11 mouse cellular contexts compared by ENCODE assay signal in the genomic region with DNA sequence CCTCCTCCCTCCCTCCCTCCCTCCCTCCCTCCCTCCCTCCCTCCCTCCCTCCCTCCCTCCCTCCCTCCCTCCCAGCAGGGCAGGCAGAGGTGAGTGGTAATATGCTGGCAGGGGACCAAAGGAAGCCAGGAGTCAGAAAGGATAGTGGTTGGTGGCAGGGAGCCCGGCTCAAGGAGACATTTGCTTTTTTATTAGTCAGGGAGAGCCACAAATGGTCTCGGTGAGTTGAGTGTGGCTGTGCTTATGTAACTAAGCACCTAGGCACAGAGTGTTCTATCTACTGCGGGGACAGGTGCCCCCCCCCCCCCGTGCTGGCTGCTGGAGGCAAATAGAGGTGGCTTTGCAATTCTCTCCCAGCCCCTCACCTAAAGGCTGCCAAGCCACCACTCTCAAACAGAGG.
DNase-seq lines count a peak whose midpoint lies in the region; ATAC-seq and TF ChIP-seq lines count a peak whose summit lies in the region.
"Had no signal": no experiment of that assay in that cellular context is flagged by ENCODE, and none has a peak within 500 bp of the region (broad histone marks: within the 10 kb centered on the region; RNA-seq: fewer than 3 reads in every experiment).

No protein-coding gene starts in this region.

- H3K4me3 ChIP-seq in layer of hippocampus, adult 2 months, result no peak overlapping the region
- no peak overlapping the region for H3K4me3 ChIP-seq in olfactory bulb, adult 2 months (ENCODE audit: insufficient read depth, low read depth, low read length)
- H3K4me3 ChIP-seq in midbrain, postnatal 0 days (ENCODE audit: low read depth, low read length), result no peak overlapping the region
- no peak overlapping the region for H3K4me3 ChIP-seq in midbrain, embryonic 13.5 days (replicated peaks)
- H3K4me3 ChIP-seq in forebrain, embryonic 12.5 days (replicated peaks), result no peak overlapping the region
- H3K4me3 ChIP-seq: forebrain, embryonic 10.5 days; lung, embryonic 15.5 days had no signal

- H3K4me1 ChIP-seq in olfactory bulb, adult 2 months (ENCODE audit: control insufficient read depth, insufficient read depth, low read length), result peaks cover 18% of the 10 kb centered on the region
- no peaks in the 10 kb centered on the region for H3K4me1 ChIP-seq in midbrain, postnatal 0 days (ENCODE audit: insufficient read depth, low read length)
- peaks cover 11% of the 10 kb centered on the region; the same call in 1 of the 2 replicates for H3K4me1 ChIP-seq in midbrain, embryonic 13.5 days (replicated peaks)
- peaks cover 10% of the 10 kb centered on the region for H3K4me1 ChIP-seq in forebrain, embryonic 12.5 days
- H3K4me1 ChIP-seq: lung, embryonic 15.5 days had no signal

- H3K27ac ChIP-seq in layer of hippocampus, adult 2 months, result peak overlapping the region; percentile 82
- peak overlapping the region; percentile 2; the same call in 1 of the 2 replicates for H3K27ac ChIP-seq in olfactory bulb, adult 2 months (ENCODE audit: insufficient read depth, low read depth, low read length)
- H3K27ac ChIP-seq in midbrain, postnatal 0 days (ENCODE audit: low read depth, low read length), result no peak overlapping the region
- H3K27ac ChIP-seq in midbrain, embryonic 13.5 days, result no peak overlapping the region
- no peak overlapping the region for H3K27ac ChIP-seq in forebrain, embryonic 12.5 days
- H3K27ac ChIP-seq: lung, embryonic 15.5 days had no signal

- 47% methylated on average over 4 of the region's 4 CpGs for WGBS in olfactory bulb, adult 2 months
- WGBS in midbrain, postnatal 0 days, result 62% methylated on average over 4 of the region's 4 CpGs
- 52% methylated on average over 4 of the region's 4 CpGs for WGBS in midbrain, embryonic 13.5 days
- 54% methylated on average over 4 of the region's 4 CpGs for WGBS in forebrain, embryonic 12.5 days

- DNase-seq in layer of hippocampus, adult 2 months (ENCODE audit: low spot score in 2 of 2), result no peak
- no peak for DNase-seq in layer of hippocampus, postnatal 36 days
- DNase-seq in adrenal gland, postnatal 36 days, result peak; percentile 74 to 82
- DNase-seq in heart, adult 9 months (ENCODE audit: low spot score in 2 of 2), result peak; percentile 69 to 70
- no peak for DNase-seq in midbrain, postnatal 0 days (ENCODE audit: low spot score)

- no peak for ATAC-seq in midbrain, postnatal 0 days (ENCODE audit: low FRiP score)
- no peak for ATAC-seq in midbrain, embryonic 13.5 days
- no peak for ATAC-seq in forebrain, embryonic 12.5 days (ENCODE audit: low FRiP score)

- H3K9me3 ChIP-seq in midbrain, postnatal 0 days (ENCODE audit: low read length), result no peaks in the 10 kb centered on the region
- H3K9me3 ChIP-seq in midbrain, embryonic 13.5 days, result no peaks in the 10 kb centered on the region
- H3K9me3 ChIP-seq in forebrain, embryonic 12.5 days, result no peaks in the 10 kb centered on the region
- H3K9me3 ChIP-seq: forebrain, embryonic 10.5 days; G1E; lung, embryonic 15.5 days had no signal

- no peaks in the 10 kb centered on the region for H3K27me3 ChIP-seq in midbrain, postnatal 0 days (ENCODE audit: insufficient read depth, low read length)
- no peaks in the 10 kb centered on the region for H3K27me3 ChIP-seq in midbrain, embryonic 13.5 days
- no peaks in the 10 kb centered on the region for H3K27me3 ChIP-seq in forebrain, embryonic 12.5 days
- H3K27me3 ChIP-seq: lung, embryonic 15.5 days had no signal

- no peak overlapping the region for H3K4me2 ChIP-seq in midbrain, postnatal 0 days (ENCODE audit: low read depth, low read length, poor library complexity, severe bottlenecking)
- H3K4me2 ChIP-seq in midbrain, embryonic 13.5 days (replicated peaks), result no peak overlapping the region
- no peak overlapping the region for H3K4me2 ChIP-seq in forebrain, embryonic 12.5 days
- H3K4me2 ChIP-seq: lung, embryonic 15.5 days had no signal

- TF ChIP-seq CTCF in layer of hippocampus, adult 2 months (conservative IDR thresholded peaks at IDR 0.05), result no peak
- TF ChIP-seq CTCF in olfactory bulb, adult 2 months (IDR thresholded peaks at IDR 0.05; ENCODE audit: insufficient read depth, low read depth, low read length), result no peak
- TF ChIP-seq CTCF in midbrain, postnatal 0 days (IDR thresholded peaks at IDR 0.05), result no peak

- no peaks in the 10 kb centered on the region for H3K36me3 ChIP-seq in midbrain, postnatal 0 days (ENCODE audit: insufficient read depth, low read length)
- no peaks in the 10 kb centered on the region for H3K36me3 ChIP-seq in midbrain, embryonic 13.5 days
- no peaks in the 10 kb centered on the region for H3K36me3 ChIP-seq in forebrain, embryonic 12.5 days (replicated peaks)
- H3K36me3 ChIP-seq: forebrain, embryonic 10.5 days; G1E; lung, embryonic 15.5 days had no signal

- TF ChIP-seq POLR2A in olfactory bulb, adult 2 months (IDR thresholded peaks at IDR 0.05; ENCODE audit: insufficient read depth, low read depth, low read length), result no peak

- no peak overlapping the region for H3K9ac ChIP-seq in midbrain, postnatal 0 days (replicated peaks; ENCODE audit: low read length, poor library complexity, severe bottlenecking)
- H3K9ac ChIP-seq in midbrain, embryonic 13.5 days (replicated peaks), result no peak overlapping the region
- no peak overlapping the region for H3K9ac ChIP-seq in forebrain, embryonic 12.5 days
- H3K9ac ChIP-seq: lung, embryonic 15.5 days had no signal

Comparison
In these comparisons a context has a peak if more than half of its experiments do, and no peak if none do; other contexts are left out.
1. DNase-seq: peak in adrenal gland, postnatal 36 days (2 of 2) and heart, adult 9 months (2 of 2); none in layer of hippocampus, adult 2 months (0 of 2), layer of hippocampus, postnatal 36 days (0 of 2) and midbrain, postnatal 0 days (single experiment).
2. H3K27ac ChIP-seq: peak in layer of hippocampus, adult 2 months (single experiment) and olfactory bulb, adult 2 months (single experiment); none in midbrain, postnatal 0 days (single experiment), midbrain, embryonic 13.5 days (single experiment) and forebrain, embryonic 12.5 days (single experiment).